Mouse (Mus musculus): ENCODE data around the gene Otulin.
A peak's percentile ranks its signal among the peaks of the same experiment; 100 is the strongest.

Gene Otulin

GRCm38 (mm10) chr15:27630601-27631383 is at the start of gene Otulin:
Gene Otulin (minus strand): TSS chr15:27630693.
- peak; percentile 96 for DNase-seq (ENCODE audit: low read depth, low spot score)

DNA sequence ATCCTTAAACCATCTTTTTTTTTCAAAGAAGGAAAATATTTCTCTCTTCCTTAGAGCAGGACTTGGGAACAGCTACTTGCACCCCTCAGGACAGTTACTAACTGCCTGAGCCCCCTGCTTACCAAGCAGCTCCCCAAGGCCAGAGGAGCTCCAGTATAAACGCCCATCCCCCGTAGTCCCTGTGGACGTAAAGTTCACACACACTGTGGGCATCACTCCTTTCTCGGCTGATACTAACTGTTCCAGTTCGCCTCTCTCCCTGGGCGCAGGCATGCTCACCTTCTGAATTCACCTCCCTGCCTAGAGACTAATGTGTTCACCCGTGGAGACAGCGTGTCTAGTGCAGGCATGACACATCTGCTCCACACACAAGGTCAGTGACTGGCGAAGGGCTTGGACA is 48.0 kb upstream of the Otulin start:
- DNase-seq (ENCODE audit: low read depth, low spot score), result no peak

GRCm38 (mm10) chr15:27677801-27678200 is 47.3 kb upstream of the Otulin start:
- DNase-seq (ENCODE audit: low read depth, low spot score), result no peak

DNA sequence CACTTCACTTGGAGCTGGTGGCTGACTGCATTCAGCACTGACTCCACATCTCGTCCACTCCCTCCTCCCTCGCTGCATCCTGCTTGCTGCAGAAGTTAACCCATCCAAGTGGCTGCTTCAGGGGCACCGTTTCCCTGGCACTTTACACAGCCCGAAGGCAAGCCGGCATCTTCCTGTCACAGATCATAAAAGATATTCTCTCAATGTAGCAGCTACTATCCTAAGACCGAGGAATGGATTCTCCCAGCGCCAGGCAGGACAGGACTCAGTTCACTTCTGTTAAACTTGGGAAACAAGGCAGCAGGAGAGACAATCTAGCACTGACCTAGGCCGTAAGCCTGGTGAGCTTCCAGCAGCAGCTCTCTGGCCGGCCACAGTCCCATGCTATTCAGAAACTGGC is 45.7 kb upstream of the Otulin start:
- no peak for DNase-seq (ENCODE audit: low read depth, low spot score)

DNA sequence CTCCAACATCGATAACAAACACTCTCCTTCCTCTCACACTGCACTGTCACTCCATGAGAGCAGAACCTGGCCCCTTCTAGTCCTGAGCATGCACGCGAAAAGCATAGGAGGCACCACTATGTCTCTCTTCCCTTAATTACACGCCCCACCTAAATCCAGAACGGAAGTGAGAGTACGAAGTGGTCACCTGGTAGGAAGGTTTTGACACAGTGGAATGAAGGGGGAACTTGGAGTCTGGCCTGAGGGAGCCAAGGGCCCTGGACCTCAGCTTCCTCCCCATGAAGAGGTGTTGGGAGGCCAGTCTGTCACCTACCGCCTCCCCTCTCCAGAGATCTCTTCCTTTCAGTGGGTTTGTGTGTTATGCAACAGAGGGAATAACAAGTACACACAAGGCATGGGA is 44.6 kb upstream of the Otulin start:
- DNase-seq (ENCODE audit: low read depth, low spot score), result no peak

DNA sequence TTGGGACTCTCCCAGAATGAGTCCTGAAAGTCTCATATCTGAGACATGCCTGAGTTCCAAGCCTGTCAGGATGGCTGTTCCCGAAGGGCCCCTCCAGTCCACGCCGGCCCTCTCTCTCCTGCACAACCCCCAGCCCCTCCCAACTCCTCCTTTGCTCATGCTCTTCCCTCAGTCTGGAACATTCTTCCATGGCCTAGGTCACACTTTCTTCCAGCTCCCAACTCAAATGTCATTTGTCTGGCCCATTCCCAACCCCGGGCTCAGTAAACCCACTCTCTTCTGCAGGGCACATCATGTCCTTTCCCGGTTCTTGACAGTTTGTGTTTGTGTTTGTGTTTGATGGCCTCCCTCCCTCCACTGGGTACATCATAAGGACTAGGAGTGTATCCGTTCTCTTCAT is 43.5 kb upstream of the Otulin start:
- DNase-seq (ENCODE audit: low read depth, low spot score), result no peak

- DNase-seq (ENCODE audit: low read depth, low spot score), result no peak
These were observed 42.7 kb upstream of the Otulin start for GRCm38 (mm10) chr15:27673151-27673550.

- DNase-seq (ENCODE audit: low read depth, low spot score), result no peak
These were observed 41.8 kb upstream of the Otulin start for GRCm38 (mm10) chr15:27672259-27672658.

- DNase-seq (ENCODE audit: low read depth, low spot score), result no peak
These were observed 41.2 kb upstream of the Otulin start for GRCm38 (mm10) chr15:27671612-27672245.

GRCm38 (mm10) chr15:27670708-27671107 is 40.2 kb upstream of the Otulin start:
- DNase-seq (ENCODE audit: low read depth, low spot score), result no peak

DNA sequence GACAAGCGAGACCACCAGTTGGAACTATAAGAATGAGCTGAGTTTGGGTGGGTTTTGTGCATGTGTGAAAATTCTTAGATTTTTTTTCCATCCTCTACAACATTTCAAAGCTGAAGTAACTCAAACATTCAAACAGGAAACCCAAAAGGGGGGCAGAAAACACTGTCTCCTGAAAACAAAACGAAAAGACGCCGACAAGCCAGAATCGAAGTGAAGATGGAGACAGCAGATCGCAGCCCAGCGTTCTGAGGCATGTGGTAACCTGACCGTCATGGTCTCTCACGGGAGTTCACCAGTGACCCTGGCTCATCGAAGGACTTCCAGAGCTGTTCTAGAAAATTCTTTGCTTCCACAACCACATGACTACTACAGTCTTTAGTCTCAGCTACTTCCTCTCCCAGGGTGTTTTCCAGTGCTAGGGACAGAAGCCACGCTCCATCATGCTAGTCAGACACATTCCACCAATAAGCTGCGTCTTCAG is 39.5 kb upstream of the Otulin start:
- DNase-seq (ENCODE audit: low read depth, low spot score), result no peak

- DNase-seq (ENCODE audit: low read depth, low spot score), result no peak
These were observed 38.8 kb upstream of the Otulin start for GRCm38 (mm10) chr15:27669276-27669675.

GRCm38 (mm10) chr15:27668557-27668956 is 38.1 kb upstream of the Otulin start:
- DNase-seq (ENCODE audit: low read depth, low spot score), result no peak

GRCm38 (mm10) chr15:27668001-27668461 is 37.5 kb upstream of the Otulin start:
- no peak for DNase-seq (ENCODE audit: low read depth, low spot score)

DNA sequence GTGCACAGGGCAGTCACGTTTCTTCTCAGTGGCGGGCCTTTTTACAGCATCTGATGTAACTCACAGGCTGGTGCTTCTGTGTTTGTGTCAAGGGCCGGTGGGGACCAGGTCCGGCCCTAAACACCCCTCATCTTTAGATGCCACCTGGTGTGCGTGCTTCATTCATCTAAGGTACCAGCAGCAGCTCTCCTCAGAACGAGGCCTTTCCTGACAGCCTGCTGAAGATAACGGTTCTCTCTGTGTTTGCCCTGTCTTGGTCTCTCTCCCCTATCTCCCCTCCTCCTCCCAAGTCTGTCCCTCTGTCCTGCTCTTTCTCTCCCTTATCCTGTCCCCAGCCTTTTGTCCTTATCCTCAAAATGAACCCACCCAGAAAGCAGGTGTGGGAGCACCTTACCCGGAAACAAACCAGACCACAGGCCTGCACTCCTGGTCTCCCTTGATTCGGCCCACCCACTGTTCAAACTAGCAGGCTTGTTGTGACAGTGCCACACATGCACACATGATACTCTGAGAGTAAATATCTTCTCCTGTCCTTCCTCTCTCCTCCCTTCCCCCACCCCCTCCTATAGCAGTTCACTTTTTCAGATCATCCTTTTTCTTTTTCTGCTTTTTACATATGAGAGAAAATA is 36.5 kb upstream of the Otulin start:
- DNase-seq (ENCODE audit: low read depth, low spot score), result no peak

DNA sequence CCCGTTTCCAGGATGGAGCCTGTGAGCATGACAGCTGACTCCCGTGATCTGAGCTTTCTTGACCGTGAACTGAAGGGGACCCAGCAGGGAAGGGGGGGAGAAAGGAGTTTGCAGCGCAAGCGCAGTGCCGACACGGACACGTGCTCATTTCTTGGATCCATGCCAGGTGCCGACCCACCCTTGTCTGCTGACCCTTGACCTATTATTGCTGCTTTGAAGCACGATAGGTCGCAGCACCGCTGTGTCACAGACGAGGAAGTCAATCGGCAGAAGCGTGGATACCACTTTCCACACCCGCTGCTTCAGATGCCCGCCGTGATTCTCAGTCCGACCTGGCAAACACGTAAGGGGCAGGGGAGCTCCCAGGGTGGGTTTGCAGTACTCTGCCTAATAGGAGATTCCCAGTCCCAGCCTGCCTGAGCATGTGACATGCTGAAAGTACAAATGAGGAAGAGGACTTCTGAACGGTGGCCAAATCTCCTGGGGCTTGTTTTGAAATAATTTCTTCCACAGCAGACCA is 35.0 kb upstream of the Otulin start:
- DNase-seq (ENCODE audit: low read depth, low spot score), result no peak

DNA sequence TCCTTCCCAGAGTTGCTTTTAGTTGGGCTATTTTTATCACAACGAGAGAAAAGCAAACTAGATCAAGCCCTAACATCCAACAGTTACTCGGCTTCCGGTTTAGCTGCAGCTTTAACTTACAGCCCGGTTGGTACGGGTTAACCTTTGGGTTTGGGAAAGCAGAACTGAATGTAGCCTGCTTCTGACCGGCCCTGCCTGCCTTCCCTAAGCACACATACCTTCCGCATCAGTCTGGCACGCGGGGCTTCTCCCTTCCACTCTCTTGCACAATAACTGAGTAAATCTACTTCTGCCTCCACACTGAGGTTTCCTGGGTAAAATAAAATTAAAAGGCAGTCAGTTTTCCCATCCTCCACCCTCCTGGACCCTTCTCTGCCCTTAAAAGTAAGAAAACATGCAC is 33.6 kb upstream of the Otulin start:
- DNase-seq (ENCODE audit: low read depth, low spot score), result no peak

- DNase-seq (ENCODE audit: low read depth, low spot score), result no peak
These were observed 32.2 kb upstream of the Otulin start for GRCm38 (mm10) chr15:27662699-27663098.

DNA sequence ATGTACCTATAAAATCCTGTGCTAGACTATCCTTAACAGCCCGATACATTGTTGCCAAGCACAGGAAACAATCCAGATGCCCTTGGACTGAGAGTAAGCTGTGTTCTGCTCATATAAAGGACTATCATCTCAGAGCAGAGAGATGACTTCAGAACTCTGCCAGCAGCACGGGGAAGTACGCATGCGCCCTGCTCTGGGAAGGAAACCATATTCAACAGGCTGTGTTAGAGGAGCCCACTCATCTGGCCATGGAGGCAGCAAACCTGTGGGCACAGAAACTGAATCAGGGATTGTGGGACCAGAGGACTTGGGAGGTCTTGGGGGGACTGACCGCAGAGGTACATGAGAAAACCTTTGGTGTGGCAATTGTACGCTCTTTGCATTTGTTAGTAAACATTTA is 31.2 kb upstream of the Otulin start:
- no peak for DNase-seq (ENCODE audit: low read depth, low spot score)

- peak; percentile 38 for DNase-seq (ENCODE audit: low read depth, low spot score)
These were observed 29.2 kb upstream of the Otulin start for GRCm38 (mm10) chr15:27659592-27660244.

DNA sequence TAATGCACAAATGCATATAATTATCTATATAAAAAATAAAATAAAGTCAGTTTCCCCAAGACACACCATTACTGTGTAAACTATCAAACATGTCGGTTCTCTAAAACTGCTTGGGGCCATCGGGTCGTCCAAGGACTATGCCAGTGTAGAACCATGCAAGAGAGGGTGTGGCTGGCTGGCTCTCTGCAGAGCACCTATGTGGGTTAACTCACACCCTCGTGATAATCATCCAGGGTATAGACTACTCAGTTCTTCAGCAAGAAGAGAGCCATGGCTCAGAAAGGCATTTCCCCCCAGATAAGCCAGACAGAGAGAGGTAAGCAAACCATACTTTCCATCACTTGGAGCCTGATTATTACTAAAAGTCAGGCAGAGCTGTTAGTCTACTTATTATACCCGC is 28.6 kb upstream of the Otulin start:
- no peak for DNase-seq (ENCODE audit: low read depth, low spot score)

- DNase-seq (ENCODE audit: low read depth, low spot score), result no peak
These were observed 27.9 kb upstream of the Otulin start for GRCm38 (mm10) chr15:27658356-27658755.
